Mouse (Mus musculus) heart, postnatal 0 days (tissue): Measurements from ENCODE around the gene Zfp512b.

Source experiments
- CTCF ChIP-seq: IDR thresholded peaks from 2 replicates; pipeline ENCODE4 v1.5.1; 2016; ENCODE audit warnings: antibody characterized with exemption, control low read depth, low read depth
- EP300 ChIP-seq: IDR thresholded peaks from 2 replicates; pipeline ENCODE4 v1.6.1; 2016; ENCODE audit warnings: antibody characterized with exemption, low read depth

DNA sequence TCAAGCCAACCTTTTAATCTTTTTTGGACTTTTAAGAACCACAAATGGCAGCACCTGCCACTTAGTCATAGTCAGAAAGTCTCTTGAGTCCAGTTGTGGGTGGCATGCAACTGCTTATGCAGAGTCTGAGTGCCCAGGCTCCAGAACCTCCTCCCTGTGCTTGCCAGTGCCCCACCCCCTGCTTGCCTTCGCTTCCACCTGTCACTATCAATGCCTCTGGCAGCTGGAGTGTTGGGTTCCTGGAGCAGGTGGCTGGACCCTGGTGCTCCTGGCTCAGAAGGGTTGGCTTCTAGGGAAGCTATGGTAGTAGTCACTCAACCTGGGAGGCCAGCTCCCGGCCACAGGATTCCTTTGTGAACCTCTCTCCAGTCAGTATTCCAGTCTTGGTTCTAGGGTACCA is 42.4 kb downstream of the Zfp512b start:
- TF ChIP-seq CTCF (no peak), EP300 (no peak)
